Mouse (Mus musculus): ENCODE data around the gene Pglyrp3. TPM values are rescaled to one million over a fixed set of nuclear protein-coding genes. Genes with fewer than 3 reads are reported as not detected.
"Not testable (repeated sequence)": the region's sequence is repeated elsewhere in the genome, so short reads cannot be mapped to it uniquely, and the experiment has no call there.

The Pglyrp3 gene
- polyA plus RNA-seq (2014; fragmentation: Nextera tagmentation; extraction: Ambion mirVana) = not detected in 2 replicates

GRCm38 (mm10) chr3:92014283-92014682 is at the start of gene Pglyrp3:
Gene Pglyrp3, plus strand, starts transcription at chr3:92014583.
- no peaks in the 10 kb centered on the region for H3K36me3 ChIP-seq (ENCODE audit: control insufficient read depth, insufficient read depth, low read length)
- ATAC-seq (no peak), DNase-seq (ENCODE audit: low spot score) (no peak)
- 87% methylated on average over 1 of the region's 1 CpGs for WGBS
- H3K4me3 ChIP-seq (ENCODE audit: low read depth, low read length) = no peak within 1 kb of the TSS
- no peaks in the 10 kb centered on the region for H3K9me3 ChIP-seq (replicated peaks; ENCODE audit: control insufficient read depth, low read length)
- H3K27ac ChIP-seq (ENCODE audit: low read depth, low read length) = no peak within 1 kb of the TSS
- no peaks in the 10 kb centered on the region for H3K4me1 ChIP-seq (ENCODE audit: control insufficient read depth, insufficient read depth, low read length)
- no peak within 1 kb of the TSS for H3K9ac ChIP-seq (ENCODE audit: low read length)
- no peak within 1 kb of the TSS for H3K4me2 ChIP-seq (ENCODE audit: low read length)
- no peaks in the 10 kb centered on the region for H3K27me3 ChIP-seq (replicated peaks; ENCODE audit: control insufficient read depth, insufficient read depth, low read length)

DNA sequence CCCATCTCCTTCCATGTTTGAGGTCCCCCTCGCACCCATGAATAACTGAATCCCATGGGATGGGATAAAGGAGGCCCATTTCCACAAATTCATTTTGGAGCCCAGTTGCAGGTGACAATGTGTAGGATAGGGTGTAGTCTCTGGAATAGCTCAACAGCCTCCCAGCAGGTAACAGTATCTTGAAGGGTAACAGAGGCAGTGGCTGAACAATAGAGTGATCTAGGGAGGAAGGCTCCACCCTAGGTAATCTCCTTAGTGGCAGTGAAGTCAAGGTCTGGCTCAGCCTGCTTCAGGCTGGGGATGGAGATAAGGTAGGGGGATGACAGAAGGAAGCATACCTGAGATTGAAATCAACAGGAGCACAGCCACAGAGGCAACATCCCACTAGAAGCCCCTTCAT is 3.4 kb upstream of the Pglyrp3 start:
- no peak overlapping the region for H3K9ac ChIP-seq (ENCODE audit: low read length)
- H3K27ac ChIP-seq (ENCODE audit: low read depth, low read length) = no peak overlapping the region
- DNase-seq (ENCODE audit: low spot score) (no peak), ATAC-seq (no peak)
- H3K36me3 ChIP-seq (ENCODE audit: control insufficient read depth, insufficient read depth, low read length) = no peaks in the 10 kb centered on the region
- no peaks in the 10 kb centered on the region for H3K9me3 ChIP-seq (replicated peaks; ENCODE audit: control insufficient read depth, low read length)
- no peaks in the 10 kb centered on the region for H3K4me1 ChIP-seq (ENCODE audit: control insufficient read depth, insufficient read depth, low read length)
- WGBS = 93% methylated on average over 1 of the region's 1 CpGs
- no peak overlapping the region for H3K4me3 ChIP-seq (ENCODE audit: low read depth, low read length)
- H3K27me3 ChIP-seq (replicated peaks; ENCODE audit: control insufficient read depth, insufficient read depth, low read length) = no peaks in the 10 kb centered on the region
- H3K4me2 ChIP-seq (ENCODE audit: low read length) = no peak overlapping the region

GRCm38 (mm10) chr3:92024541-92024940 is 10.2 kb downstream of the Pglyrp3 start:
- H3K36me3 ChIP-seq (ENCODE audit: control insufficient read depth, insufficient read depth, low read length); H3K4me3 ChIP-seq (ENCODE audit: low read depth, low read length); H3K9ac ChIP-seq (ENCODE audit: low read length); H3K27me3 ChIP-seq (replicated peaks; ENCODE audit: control insufficient read depth, insufficient read depth, low read length); H3K9me3 ChIP-seq (replicated peaks; ENCODE audit: control insufficient read depth, low read length); ATAC-seq; H3K4me1 ChIP-seq (ENCODE audit: control insufficient read depth, insufficient read depth, low read length); DNase-seq (ENCODE audit: low spot score); H3K27ac ChIP-seq (ENCODE audit: low read depth, low read length): not testable (repeated sequence)
- WGBS = 68% methylated on average over 24 of the region's 24 CpGs
- H3K4me2 ChIP-seq (ENCODE audit: low read length) = 0 out of 2 replicates have a peak overlapping the region, but pooled peaks have one; percentile 20

GRCm38 (mm10) chr3:92033203-92033602 is 18.8 kb downstream of the Pglyrp3 start:
- H3K9me3 ChIP-seq (replicated peaks; ENCODE audit: control insufficient read depth, low read length) = no peaks in the 10 kb centered on the region
- H3K4me1 ChIP-seq (ENCODE audit: control insufficient read depth, insufficient read depth, low read length) = no peaks in the 10 kb centered on the region
- H3K4me3 ChIP-seq (ENCODE audit: low read depth, low read length) = no peak overlapping the region
- 51% methylated on average over 2 of the region's 2 CpGs for WGBS
- H3K36me3 ChIP-seq (ENCODE audit: control insufficient read depth, insufficient read depth, low read length) = no peaks in the 10 kb centered on the region
- DNase-seq (ENCODE audit: low spot score) = no peak
- no peak overlapping the region for H3K9ac ChIP-seq (ENCODE audit: low read length)
- no peaks in the 10 kb centered on the region for H3K27me3 ChIP-seq (replicated peaks; ENCODE audit: control insufficient read depth, insufficient read depth, low read length)
- no peak overlapping the region for H3K4me2 ChIP-seq (ENCODE audit: low read length)
- ATAC-seq = no peak
- no peak overlapping the region for H3K27ac ChIP-seq (ENCODE audit: low read depth, low read length)

GRCm38 (mm10) chr3:92033892-92034291 is 19.5 kb downstream of the Pglyrp3 start:
- Histone ChIP-seq H3K27ac (ENCODE audit: low read depth, low read length) (no peak overlapping the region), H3K4me3 (ENCODE audit: low read depth, low read length) (no peak overlapping the region), H3K4me1 (ENCODE audit: control insufficient read depth, insufficient read depth, low read length) (no peaks in the 10 kb centered on the region), H3K9me3 (replicated peaks; ENCODE audit: control insufficient read depth, low read length) (no peaks in the 10 kb centered on the region), H3K4me2 (ENCODE audit: low read length) (no peak overlapping the region), H3K36me3 (ENCODE audit: control insufficient read depth, insufficient read depth, low read length) (no peaks in the 10 kb centered on the region), H3K9ac (ENCODE audit: low read length) (no peak overlapping the region), H3K27me3 (replicated peaks; ENCODE audit: control insufficient read depth, insufficient read depth, low read length) (no peaks in the 10 kb centered on the region)
- 66% methylated on average over 1 of the region's 1 CpGs for WGBS
- DNase-seq (ENCODE audit: low spot score) = no peak
- ATAC-seq = no peak

DNA sequence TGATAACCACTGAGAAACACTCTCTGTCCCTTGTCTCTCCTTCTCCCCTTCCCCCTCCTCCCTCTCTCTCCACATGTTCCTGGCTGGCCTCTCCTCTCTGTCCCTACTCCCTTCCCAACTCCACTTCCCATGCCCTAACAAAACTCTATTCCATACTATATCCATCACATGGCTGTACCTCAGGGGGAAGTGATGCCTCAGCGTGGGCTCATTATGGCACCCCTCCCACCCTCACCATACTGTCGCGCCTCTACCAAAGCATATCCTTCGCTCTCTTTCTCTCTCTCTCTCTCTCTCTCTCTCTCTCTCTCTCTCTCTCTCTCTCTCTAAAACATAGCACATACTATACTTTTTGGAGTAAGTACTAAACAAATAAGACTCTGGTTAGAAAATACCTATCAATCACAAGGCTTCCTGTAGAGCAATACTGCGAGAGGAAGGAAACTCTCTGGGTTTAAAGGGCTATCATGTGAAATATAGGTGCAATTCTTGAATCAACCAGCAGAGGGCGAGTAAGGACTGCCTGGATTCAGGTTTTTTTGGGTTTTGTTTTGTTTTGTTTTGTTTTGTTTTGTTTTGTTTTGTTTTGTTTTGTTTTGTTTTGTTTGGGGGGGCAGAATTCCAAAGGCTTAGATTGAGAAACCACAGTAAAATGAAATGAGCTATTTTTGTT is 36.1 kb downstream of the Pglyrp3 start:
- no peak overlapping the region for H3K4me2 ChIP-seq (ENCODE audit: low read length)
- H3K4me3 ChIP-seq (ENCODE audit: low read depth, low read length) = no peak overlapping the region
- no peaks in the 10 kb centered on the region for H3K9me3 ChIP-seq (replicated peaks; ENCODE audit: control insufficient read depth, low read length)
- DNase-seq (ENCODE audit: low spot score) (peak; percentile 45), ATAC-seq (peak; percentile 32; the same call in 1 of the 2 replicates)
- WGBS = 52% methylated on average over 6 of the region's 6 CpGs
- H3K36me3 ChIP-seq (ENCODE audit: control insufficient read depth, insufficient read depth, low read length) = no peaks in the 10 kb centered on the region
- no peaks in the 10 kb centered on the region for H3K4me1 ChIP-seq (ENCODE audit: control insufficient read depth, insufficient read depth, low read length)
- no peak overlapping the region for H3K27ac ChIP-seq (ENCODE audit: low read depth, low read length)
- no peaks in the 10 kb centered on the region for H3K27me3 ChIP-seq (replicated peaks; ENCODE audit: control insufficient read depth, insufficient read depth, low read length)
- no peak overlapping the region for H3K9ac ChIP-seq (ENCODE audit: low read length)

GRCm38 (mm10) chr3:92080462-92081284 is 66.3 kb downstream of the Pglyrp3 start:
- DNase-seq (ENCODE audit: low spot score) = peak; percentile 62
- WGBS = under 1% methylated on average over 78 of the region's 82 CpGs
- H3K27me3 ChIP-seq (replicated peaks; ENCODE audit: control insufficient read depth, insufficient read depth, low read length) = peaks cover 15% of the 10 kb centered on the region

More at GRCm38 (mm10) chr3:92080462-92081284, 66.3 kb downstream of the Pglyrp3 start:
- Histone ChIP-seq H3K27ac (ENCODE audit: low read depth, low read length) (peak overlapping the region; percentile 92), H3K36me3 (ENCODE audit: control insufficient read depth, insufficient read depth, low read length) (no peaks in the 10 kb centered on the region), H3K9ac (ENCODE audit: low read length) (peak overlapping the region; percentile 69), H3K4me3 (ENCODE audit: low read depth, low read length) (peak overlapping the region; percentile 63), H3K4me1 (ENCODE audit: control insufficient read depth, insufficient read depth, low read length) (peaks cover 2% of the 10 kb centered on the region; the same call in 1 of the 2 replicates), H3K9me3 (replicated peaks; ENCODE audit: control insufficient read depth, low read length) (no peaks in the 10 kb centered on the region), H3K4me2 (ENCODE audit: low read length) (peak overlapping the region; percentile 94)
- peak; percentile 83 for ATAC-seq
